Mouse (Mus musculus): ENCODE measurements at regions not wholly inside any gene's neighbourhood (a gene's known extent, or its start where the extent isn't known, plus 50 kb on each side); places are given as distances from the start of the nearest gene placed in this dataset.
A peak's percentile ranks its signal among the peaks of the same experiment; 100 is the strongest.

GRCm38 (mm10) chr12:99039497-99040322 lies 119.3 kb downstream of the Ttc8 start:
- no peak for DNase-seq

- DNase-seq: no peak
Observed at GRCm38 (mm10) chr12:99041606-99042005, 121.2 kb downstream of the Ttc8 start.

GRCm38 (mm10) chr12:99042918-99043862 lies 122.8 kb downstream of the Ttc8 start:
- DNase-seq: no peak

- DNase-seq: no peak
Observed at GRCm38 (mm10) chr12:99044477-99044876, 124.1 kb downstream of the Ttc8 start.

GRCm38 (mm10) chr12:99050426-99050825 lies 130.1 kb downstream of the Ttc8 start:
- DNase-seq: peak in 1 of 2 experiments; percentile 12

- peak; percentile 73 for DNase-seq
Observed at GRCm38 (mm10) chr12:99052599-99052998, 132.2 kb downstream of the Ttc8 start.

- peak; percentile 35 for DNase-seq
Observed at GRCm38 (mm10) chr12:99057521-99057920, 137.1 kb downstream of the Ttc8 start.

- DNase-seq: no peak
Observed at GRCm38 (mm10) chr12:99058916-99059315, 138.5 kb downstream of the Ttc8 start.

GRCm38 (mm10) chr12:99059491-99059890 lies 139.1 kb downstream of the Ttc8 start:
- no peak for DNase-seq

- DNase-seq: no peak
Observed at GRCm38 (mm10) chr12:99060702-99061101, 140.3 kb downstream of the Ttc8 start.

- DNase-seq: no peak
Observed at GRCm38 (mm10) chr12:99063441-99063840, 143.1 kb downstream of the Ttc8 start.

GRCm38 (mm10) chr12:99063885-99064284 lies 143.5 kb downstream of the Ttc8 start:
- DNase-seq: no peak

- no peak for DNase-seq
Observed at GRCm38 (mm10) chr12:99067962-99068361, 147.6 kb downstream of the Ttc8 start.

- DNase-seq: no peak
Observed at GRCm38 (mm10) chr12:99073766-99074165, 153.4 kb downstream of the Ttc8 start.

- no peak for DNase-seq
Observed at GRCm38 (mm10) chr12:99077366-99077765, 157.0 kb downstream of the Ttc8 start.

- no peak for DNase-seq
Observed at GRCm38 (mm10) chr12:99079873-99080272, 159.5 kb downstream of the Ttc8 start.

GRCm38 (mm10) chr12:99083616-99084015 lies 163.2 kb downstream of the Ttc8 start:
- no peak for DNase-seq

- peak; percentile 90 for DNase-seq
Observed at GRCm38 (mm10) chr12:99084144-99084543, 163.8 kb downstream of the Ttc8 start.

GRCm38 (mm10) chr12:99087286-99087685 lies 166.9 kb downstream of the Ttc8 start:
- DNase-seq: no peak

GRCm38 (mm10) chr12:99091770-99092169 lies 171.4 kb downstream of the Ttc8 start:
- DNase-seq: no peak

- no peak for DNase-seq
Observed at GRCm38 (mm10) chr12:99093151-99093550, 172.8 kb downstream of the Ttc8 start.

GRCm38 (mm10) chr12:99093989-99094388 lies 173.6 kb downstream of the Ttc8 start:
- DNase-seq: no peak

GRCm38 (mm10) chr12:99096930-99097617 lies 176.7 kb downstream of the Ttc8 start:
- DNase-seq: peak; percentile 86 to 95

Measured in cerebellum, postnatal 36 days (tissue).